Mouse (Mus musculus): ENCODE measurements at regions not wholly inside any gene's neighbourhood (a gene's known extent, or its start where the extent isn't known, plus 50 kb on each side); places are given as distances from the start of the nearest gene placed in this dataset.
"Not testable (repeated sequence)": the region's sequence is repeated elsewhere in the genome, so short reads cannot be mapped to it uniquely, and the experiment has no call there.

DNA sequence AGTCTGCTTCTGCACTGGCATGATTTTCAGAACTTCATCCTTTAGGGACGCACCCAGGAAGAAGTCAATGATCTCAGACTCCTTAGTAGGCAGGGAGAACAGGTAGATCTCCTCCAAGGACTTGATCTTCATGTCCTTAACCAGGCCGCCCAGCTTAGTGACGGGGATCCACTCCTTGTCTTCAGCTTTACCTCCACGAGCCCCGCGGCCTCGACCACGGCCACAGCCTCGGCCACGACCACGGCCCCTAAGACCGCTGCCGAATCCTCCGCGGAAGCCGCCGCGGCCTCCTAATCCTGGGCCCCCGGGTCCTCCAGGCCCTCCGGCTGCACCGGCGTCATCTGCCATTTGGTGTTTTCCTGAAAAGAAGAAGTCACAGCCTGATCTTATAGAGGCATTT is 128.0 kb upstream of the Stt3b start:
- WGBS = 94% methylated on average over 22 of the region's 22 CpGs
- H3K4me3 ChIP-seq (ENCODE audit: low read depth, low read length); ATAC-seq (ENCODE audit: low read depth); H3K27ac ChIP-seq (ENCODE audit: low read depth, low read length); H3K9me3 ChIP-seq (ENCODE audit: control insufficient read depth, low read length); H3K4me2 ChIP-seq (ENCODE audit: low read depth, low read length); H3K4me1 ChIP-seq (ENCODE audit: control insufficient read depth, insufficient read depth, low read length); H3K36me3 ChIP-seq (ENCODE audit: control insufficient read depth, insufficient read depth, low read length); H3K9ac ChIP-seq (replicated peaks; ENCODE audit: low read depth, low read length); H3K27me3 ChIP-seq (ENCODE audit: control insufficient read depth, insufficient read depth, low read length): not testable (repeated sequence)

GRCm38 (mm10) chr9:115446681-115447080 is 136.5 kb upstream of the Stt3b start:
- Histone ChIP-seq H3K9me3 (ENCODE audit: control insufficient read depth, low read length) (no peaks in the 10 kb centered on the region), H3K9ac (replicated peaks; ENCODE audit: low read depth, low read length) (no peak overlapping the region), H3K4me2 (ENCODE audit: low read depth, low read length) (no peak overlapping the region), H3K4me3 (ENCODE audit: low read depth, low read length) (no peak overlapping the region), H3K27me3 (ENCODE audit: control insufficient read depth, insufficient read depth, low read length) (no peaks in the 10 kb centered on the region), H3K36me3 (ENCODE audit: control insufficient read depth, insufficient read depth, low read length) (no peaks in the 10 kb centered on the region), H3K4me1 (ENCODE audit: control insufficient read depth, insufficient read depth, low read length) (no peaks in the 10 kb centered on the region), H3K27ac (ENCODE audit: low read depth, low read length) (no peak overlapping the region)
- WGBS = 84% methylated on average over 11 of the region's 11 CpGs
- no peak for ATAC-seq (ENCODE audit: low read depth)

GRCm38 (mm10) chr9:115450741-115451320 is 140.6 kb upstream of the Stt3b start:
- H3K9ac ChIP-seq (replicated peaks; ENCODE audit: low read depth, low read length) = no peak overlapping the region
- no peak overlapping the region for H3K4me2 ChIP-seq (ENCODE audit: low read depth, low read length)
- H3K27ac ChIP-seq (ENCODE audit: low read depth, low read length) = no peak overlapping the region
- no peaks in the 10 kb centered on the region for H3K36me3 ChIP-seq (ENCODE audit: control insufficient read depth, insufficient read depth, low read length)
- no peaks in the 10 kb centered on the region for H3K4me1 ChIP-seq (ENCODE audit: control insufficient read depth, insufficient read depth, low read length)
- H3K27me3 ChIP-seq (ENCODE audit: control insufficient read depth, insufficient read depth, low read length) = no peaks in the 10 kb centered on the region
- H3K9me3 ChIP-seq (ENCODE audit: control insufficient read depth, low read length) = no peaks in the 10 kb centered on the region
- no peak for ATAC-seq (ENCODE audit: low read depth)
- 32% methylated on average over 5 of the region's 5 CpGs for WGBS
- H3K4me3 ChIP-seq (ENCODE audit: low read depth, low read length) = no peak overlapping the region

DNA sequence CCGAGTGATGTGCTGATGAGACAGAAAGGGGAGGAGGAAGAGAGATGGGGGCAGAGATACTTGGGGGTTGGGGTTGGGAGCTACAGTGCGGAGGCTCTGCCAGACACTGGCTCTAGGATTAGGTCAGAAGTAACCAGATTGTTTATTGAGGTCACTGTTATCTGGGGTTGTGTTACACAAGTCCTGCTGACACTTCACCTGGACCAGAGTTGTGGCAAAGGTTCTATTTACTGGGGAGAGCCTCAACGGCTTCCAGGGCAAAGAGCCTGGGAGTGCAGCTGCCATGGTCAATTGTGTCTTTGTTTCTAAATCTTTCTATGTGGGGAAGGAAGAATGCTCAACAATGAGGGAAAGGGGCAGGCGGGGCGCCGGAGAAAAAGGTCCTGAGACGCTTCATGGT is 144.6 kb upstream of the Stt3b start:
- no peak for ATAC-seq (ENCODE audit: low read depth)
- WGBS = 74% methylated on average over 7 of the region's 7 CpGs

GRCm38 (mm10) chr9:115456121-115456520 is 145.9 kb upstream of the Stt3b start:
- ATAC-seq (ENCODE audit: low read depth) = no peak
- Histone ChIP-seq H3K4me2 (ENCODE audit: low read depth, low read length) (no peak overlapping the region), H3K27ac (ENCODE audit: low read depth, low read length) (no peak overlapping the region), H3K27me3 (ENCODE audit: control insufficient read depth, insufficient read depth, low read length) (no peaks in the 10 kb centered on the region), H3K9ac (replicated peaks; ENCODE audit: low read depth, low read length) (no peak overlapping the region), H3K36me3 (ENCODE audit: control insufficient read depth, insufficient read depth, low read length) (no peaks in the 10 kb centered on the region), H3K4me1 (ENCODE audit: control insufficient read depth, insufficient read depth, low read length) (no peaks in the 10 kb centered on the region), H3K4me3 (ENCODE audit: low read depth, low read length) (no peak overlapping the region), H3K9me3 (ENCODE audit: control insufficient read depth, low read length) (no peaks in the 10 kb centered on the region)
- WGBS = 38% methylated on average over 3 of the region's 3 CpGs

More for the DNA sequence above, 144.6 kb upstream of the Stt3b start:
- H3K27ac ChIP-seq (ENCODE audit: low read depth, low read length) = no peak overlapping the region
- no peak overlapping the region for H3K9ac ChIP-seq (replicated peaks; ENCODE audit: low read depth, low read length)
- no peaks in the 10 kb centered on the region for H3K4me1 ChIP-seq (ENCODE audit: control insufficient read depth, insufficient read depth, low read length)
- no peaks in the 10 kb centered on the region for H3K9me3 ChIP-seq (ENCODE audit: control insufficient read depth, low read length)
- no peaks in the 10 kb centered on the region for H3K36me3 ChIP-seq (ENCODE audit: control insufficient read depth, insufficient read depth, low read length)
- no peak overlapping the region for H3K4me3 ChIP-seq (ENCODE audit: low read depth, low read length)
- H3K27me3 ChIP-seq (ENCODE audit: control insufficient read depth, insufficient read depth, low read length) = no peaks in the 10 kb centered on the region
- H3K4me2 ChIP-seq (ENCODE audit: low read depth, low read length) = no peak overlapping the region

DNA sequence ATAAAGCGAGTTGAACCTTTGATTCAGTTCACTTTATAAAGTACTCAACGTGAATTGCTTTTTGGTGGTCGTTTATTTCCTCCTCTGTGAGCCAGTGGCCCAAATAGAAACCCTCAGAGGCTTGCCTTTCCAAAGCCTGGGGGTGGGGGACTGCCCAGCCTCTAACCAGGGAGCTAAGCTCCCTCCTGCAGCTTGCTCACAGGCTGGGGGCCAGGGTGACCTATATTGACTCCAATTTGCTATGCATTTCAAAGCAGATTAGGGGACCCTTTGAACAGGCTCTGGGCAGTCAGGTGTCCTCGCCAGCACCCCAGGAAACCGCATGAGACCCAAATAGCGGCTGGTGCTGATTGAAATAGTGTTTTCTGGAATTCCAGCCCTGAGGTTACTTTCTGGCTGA is 146.4 kb upstream of the Stt3b start:
- no peak for ATAC-seq (ENCODE audit: low read depth)
- 17% methylated on average over 6 of the region's 6 CpGs for WGBS
- Histone ChIP-seq H3K36me3 (ENCODE audit: control insufficient read depth, insufficient read depth, low read length) (no peaks in the 10 kb centered on the region), H3K4me3 (ENCODE audit: low read depth, low read length) (no peak overlapping the region), H3K4me1 (ENCODE audit: control insufficient read depth, insufficient read depth, low read length) (no peaks in the 10 kb centered on the region), H3K4me2 (ENCODE audit: low read depth, low read length) (no peak overlapping the region), H3K9me3 (ENCODE audit: control insufficient read depth, low read length) (no peaks in the 10 kb centered on the region), H3K27me3 (ENCODE audit: control insufficient read depth, insufficient read depth, low read length) (no peaks in the 10 kb centered on the region), H3K9ac (replicated peaks; ENCODE audit: low read depth, low read length) (no peak overlapping the region), H3K27ac (ENCODE audit: low read depth, low read length) (no peak overlapping the region)

- Histone ChIP-seq H3K4me3 (ENCODE audit: low read depth, low read length) (no peak overlapping the region), H3K36me3 (ENCODE audit: control insufficient read depth, insufficient read depth, low read length) (no peaks in the 10 kb centered on the region), H3K9ac (replicated peaks; ENCODE audit: low read depth, low read length) (no peak overlapping the region), H3K9me3 (ENCODE audit: control insufficient read depth, low read length) (no peaks in the 10 kb centered on the region), H3K4me1 (ENCODE audit: control insufficient read depth, insufficient read depth, low read length) (no peaks in the 10 kb centered on the region), H3K27ac (ENCODE audit: low read depth, low read length) (no peak overlapping the region), H3K27me3 (ENCODE audit: control insufficient read depth, insufficient read depth, low read length) (no peaks in the 10 kb centered on the region), H3K4me2 (ENCODE audit: low read depth, low read length) (no peak overlapping the region)
- 71% methylated on average over 21 of the region's 21 CpGs for WGBS
- no peak for ATAC-seq (ENCODE audit: low read depth)
These were observed 147.9 kb upstream of the Stt3b start for GRCm38 (mm10) chr9:115457889-115458710.

GRCm38 (mm10) chr9:115459075-115459474 is 148.9 kb upstream of the Stt3b start:
- ATAC-seq (ENCODE audit: low read depth); H3K4me1 ChIP-seq (ENCODE audit: control insufficient read depth, insufficient read depth, low read length); H3K4me3 ChIP-seq (ENCODE audit: low read depth, low read length); H3K27me3 ChIP-seq (ENCODE audit: control insufficient read depth, insufficient read depth, low read length); H3K9me3 ChIP-seq (ENCODE audit: control insufficient read depth, low read length); H3K36me3 ChIP-seq (ENCODE audit: control insufficient read depth, insufficient read depth, low read length); H3K27ac ChIP-seq (ENCODE audit: low read depth, low read length); H3K9ac ChIP-seq (replicated peaks; ENCODE audit: low read depth, low read length); H3K4me2 ChIP-seq (ENCODE audit: low read depth, low read length): not testable (repeated sequence)
- 94% methylated on average over 6 of the region's 6 CpGs for WGBS

GRCm38 (mm10) chr9:115465326-115465725 is 155.1 kb upstream of the Stt3b start:
- H3K9me3 ChIP-seq (ENCODE audit: control insufficient read depth, low read length) = no peaks in the 10 kb centered on the region
- H3K9ac ChIP-seq (replicated peaks; ENCODE audit: low read depth, low read length) = no peak overlapping the region
- no peak for ATAC-seq (ENCODE audit: low read depth)
- H3K27ac ChIP-seq (ENCODE audit: low read depth, low read length) = no peak overlapping the region
- no peak overlapping the region for H3K4me3 ChIP-seq (ENCODE audit: low read depth, low read length)
- H3K4me1 ChIP-seq (ENCODE audit: control insufficient read depth, insufficient read depth, low read length) = no peaks in the 10 kb centered on the region
- no peaks in the 10 kb centered on the region for H3K36me3 ChIP-seq (ENCODE audit: control insufficient read depth, insufficient read depth, low read length)
- no peak overlapping the region for H3K4me2 ChIP-seq (ENCODE audit: low read depth, low read length)
- H3K27me3 ChIP-seq (ENCODE audit: control insufficient read depth, insufficient read depth, low read length) = no peaks in the 10 kb centered on the region
- WGBS = 92% methylated on average over 10 of the region's 10 CpGs

All from neural tube, embryonic 14.5 days (tissue).